Mouse (Mus musculus) cortical plate, adult 2 months (tissue): Measurements from ENCODE around the gene Efcab11.

ENCODE experiments used
- CTCF ChIP-seq: fragments of 200-500 bp; IDR thresholded peaks from 2 replicates; pipeline ENCODE4 v1.5.1; 2011; ENCODE audit warnings: mild to moderate bottlenecking, control low read depth, low read length; ENCODE audit not compliant: insufficient read depth; ENCODE audit errors: extremely low read depth
- POLR2A ChIP-seq: fragments of 200-500 bp; IDR thresholded peaks from 2 replicates; pipeline ENCODE4 v1.6.1; 2011; ENCODE audit warnings: mild to moderate bottlenecking, low read length, control low read depth; ENCODE audit not compliant: insufficient read depth; ENCODE audit errors: extremely low read depth

- TF ChIP-seq CTCF: no peak
- no peak for TF ChIP-seq POLR2A
Observed at GRCm38 (mm10) chr12:99819186-99819974, 64.9 kb downstream of the Efcab11 start.
